Mouse (Mus musculus) ES-E14 (cell line): ENCODE results near the gene Cep170. TPM values are rescaled to one million over a fixed set of nuclear protein-coding genes. Genes with fewer than 3 reads are reported as not detected.

Source experiments
- DNase-seq: peaks from one replicate; pipeline ENCODE4 v3.0.0-alpha.2; 2013; ENCODE audit warnings: low read depth, low spot score
- H3K27ac ChIP-seq: 2 replicates; pipeline ENCODE4 v1.5.1; 2012; ENCODE audit warnings: low read depth, mild to moderate bottlenecking, low read length, moderate library complexity, mixed read lengths; ENCODE audit not compliant: poor library complexity, insufficient read depth, severe bottlenecking
- H3K36me3 ChIP-seq: 2 replicates; pipeline ENCODE4 v1.6.1; 2012; ENCODE audit warnings: mild to moderate bottlenecking, low read length, moderate library complexity, mixed read lengths; ENCODE audit not compliant: control insufficient read depth, poor library complexity, insufficient read depth, severe bottlenecking
- H3K4me1 ChIP-seq, 2 experiments: fragments of 150-350 bp in 1 of 2; sonication (generic) in 1 of 2; 2 replicates each; pipeline ENCODE4 v1.6.1; 2012; ENCODE audit warnings: low read length in 2 of 2, mild to moderate bottlenecking in 1 of 2, mixed read lengths in 1 of 2; ENCODE audit not compliant: control insufficient read depth in 2 of 2, insufficient read depth in 2 of 2, poor library complexity in 1 of 2
- H3K4me3 ChIP-seq, 2 experiments: fragments of 150-350 bp in 1 of 2; sonication (generic) in 1 of 2; 2 replicates each; pipeline ENCODE4 v1.5.1; 2012; ENCODE audit warnings: low read length in 2 of 2, low read depth in 1 of 2, mild to moderate bottlenecking in 1 of 2, mixed read lengths in 1 of 2; ENCODE audit not compliant: insufficient read depth in 1 of 2, poor library complexity in 1 of 2, severe bottlenecking in 1 of 2
- H3K9ac ChIP-seq: 2 replicates; pipeline ENCODE4 v1.6.1; 2012; ENCODE audit warnings: low read depth, mild to moderate bottlenecking, low read length, mixed read lengths; ENCODE audit not compliant: poor library complexity, insufficient read depth, severe bottlenecking
- H3K9me3 ChIP-seq: fragments of 150-350 bp; sonication (generic); 2 replicates; pipeline ENCODE4 v1.6.1; 2012; ENCODE audit warnings: low read depth, mild to moderate bottlenecking, low read length; ENCODE audit not compliant: control insufficient read depth, insufficient read depth
- CHD2 ChIP-seq: IDR thresholded peaks from 2 replicates; pipeline ENCODE4 v1.6.1; 2014; ENCODE audit warnings: mild to moderate bottlenecking, low read depth, low read length, inconsistent platforms
- HCFC1 ChIP-seq: IDR thresholded peaks from 2 replicates; pipeline ENCODE4 v1.6.1; 2012; ENCODE audit warnings: low read length, inconsistent platforms, borderline replicate concordance; ENCODE audit not compliant: insufficient read depth
- MAFK ChIP-seq: IDR thresholded peaks from 2 replicates; pipeline ENCODE4 v1.6.1; 2014; ENCODE audit warnings: mild to moderate bottlenecking, low read depth, low read length, inconsistent platforms; ENCODE audit not compliant: insufficient read depth
- ZC3H11A ChIP-seq: IDR thresholded peaks from 2 replicates; pipeline ENCODE4 v1.6.1; 2012; ENCODE audit warnings: low read depth, mild to moderate bottlenecking, inconsistent platforms, low read length, borderline replicate concordance
- ZNF384 ChIP-seq: IDR thresholded peaks from 2 replicates; pipeline ENCODE4 v1.6.1; 2012; ENCODE audit warnings: low read depth, low read length, inconsistent platforms
- in situ Hi-C, 2 experiments: fragments of 600-800 bp; cut with MboI; formaldehyde crosslinking; loops; one replicate each; pipeline ENCODE4 v1.15.1; 2025; ENCODE audit warnings: low sequenced_read_pairs in 2 of 2, inconsistent platforms in 1 of 2; ENCODE audit not compliant: unreplicated experiment in 2 of 2
- total RNA-seq: library from RNA; depleted of rRNA; stranded (reverse); fragments of 300-350 nt; gene quantifications from 2 replicates; pipeline ENCODE4 v1.2.3, GENCODE M21; 2012

Gene Cep170
- total RNA-seq, 1 experiment = 20.8 TPM

GRCm38 (mm10) chr1:176826931-176827330 is 13.1 kb upstream of the Cep170 start:
- Histone ChIP-seq H3K27ac (no peak overlapping the region), H3K4me1 (no peaks in the 10 kb centered on the region), H3K36me3 (no peaks in the 10 kb centered on the region), H3K4me3 (no peak overlapping the region), H3K9ac (no peak overlapping the region), H3K9me3 (no peaks in the 10 kb centered on the region)
- no peak for DNase-seq
- no peak for TF ChIP-seq HCFC1
- in situ Hi-C loops = no loop called here

GRCm38 (mm10) chr1:176826186-176826585 is 12.3 kb upstream of the Cep170 start:
- TF ChIP-seq CHD2 (no peak), ZNF384 (no peak), MAFK (no peak), ZC3H11A (no peak), HCFC1 (no peak)
- no peaks in the 10 kb centered on the region for H3K36me3 ChIP-seq
- no peaks in the 10 kb centered on the region for H3K9me3 ChIP-seq
- no peak overlapping the region for H3K9ac ChIP-seq
- no peak for DNase-seq
- no peaks in the 10 kb centered on the region for H3K4me1 ChIP-seq
- H3K4me3 ChIP-seq = no peak overlapping the region
- H3K27ac ChIP-seq = no peak overlapping the region
- in situ Hi-C loops = no loop called here

- no peak overlapping the region for H3K9ac ChIP-seq
- no peak overlapping the region for H3K27ac ChIP-seq
- H3K9me3 ChIP-seq = no peaks in the 10 kb centered on the region
- no peak for DNase-seq
- no peaks in the 10 kb centered on the region for H3K36me3 ChIP-seq
- in situ Hi-C loops = no loop called here
- H3K4me3 ChIP-seq = no peak overlapping the region
- TF ChIP-seq HCFC1 (no peak), ZNF384 (no peak), CHD2 (no peak), MAFK (no peak), ZC3H11A (no peak)
- no peaks in the 10 kb centered on the region for H3K4me1 ChIP-seq
These were observed 11.2 kb upstream of the Cep170 start for GRCm38 (mm10) chr1:176825084-176825483.

- H3K4me1 ChIP-seq = no peaks in the 10 kb centered on the region
- no peak overlapping the region for H3K9ac ChIP-seq
- DNase-seq = no peak
- no peak overlapping the region for H3K4me3 ChIP-seq
- no peaks in the 10 kb centered on the region for H3K9me3 ChIP-seq
- H3K36me3 ChIP-seq = no peaks in the 10 kb centered on the region
- in situ Hi-C loops = no loop called here
- TF ChIP-seq HCFC1 (no peak), CHD2 (no peak), ZNF384 (no peak), MAFK (no peak), ZC3H11A (no peak)
- no peak overlapping the region for H3K27ac ChIP-seq
These were observed 10.7 kb upstream of the Cep170 start for GRCm38 (mm10) chr1:176824611-176825010.

GRCm38 (mm10) chr1:176823889-176824288 is 10.0 kb upstream of the Cep170 start:
- no peaks in the 10 kb centered on the region for H3K36me3 ChIP-seq
- 0 out of 2 replicates have a peak overlapping the region, but pooled peaks have one; percentile 14 for H3K9ac ChIP-seq
- TF ChIP-seq MAFK = no peak
- no peak for TF ChIP-seq HCFC1
- no peak for TF ChIP-seq ZNF384
- TF ChIP-seq CHD2 = no peak
- no peaks in the 10 kb centered on the region for H3K4me1 ChIP-seq
- H3K4me3 ChIP-seq = peak overlapping the region; percentile 37 to 47; a peak in 2 of 4 replicates
- in situ Hi-C loops = no loop called here
- no peaks in the 10 kb centered on the region for H3K9me3 ChIP-seq
- H3K27ac ChIP-seq = no peak overlapping the region
- DNase-seq = no peak
